Mouse (Mus musculus): ENCODE results near the gene Nap1l1.

DNA sequence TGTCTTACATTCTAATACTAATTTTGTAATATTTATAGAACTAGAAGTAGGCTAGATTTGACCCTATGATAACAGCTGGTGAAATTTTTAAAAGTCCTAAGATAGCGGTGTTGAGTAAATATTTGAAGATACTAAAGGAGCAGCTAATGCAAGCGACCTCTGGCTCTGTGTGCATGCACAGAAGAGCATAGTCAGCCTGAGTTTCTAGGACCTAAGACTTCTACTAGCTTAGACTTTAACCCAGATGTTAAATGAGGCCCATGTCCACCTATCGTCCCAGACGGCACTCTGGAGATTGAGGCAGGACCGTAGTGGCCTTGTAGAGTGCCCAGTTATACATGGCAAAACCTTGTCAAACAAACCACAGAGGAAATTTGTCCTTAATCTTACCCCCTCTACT lies 11.1 kb downstream of the Nap1l1 start:
- no peak for TF ChIP-seq CTCF (IDR thresholded peaks at IDR 0.05; ENCODE audit: borderline replicate concordance, control insufficient read depth, extremely low read depth, insufficient read depth, low read length, poor library complexity)
- TF ChIP-seq POLR2A (IDR thresholded peaks at IDR 0.05; ENCODE audit: control insufficient read depth, extremely low read depth, insufficient read depth, low read length, poor library complexity) = no peak

Data from thymus, adult 2 months (tissue).